Mouse (Mus musculus) midbrain, embryonic 10.5 days (tissue): ENCODE results near the gene Wipf3. TPM values are rescaled to one million over a fixed set of nuclear protein-coding genes. Genes with fewer than 3 reads are reported as not detected.
A peak's percentile ranks its signal among the peaks of the same experiment; 100 is the strongest.

Experiments used
- DNase-seq: peaks from one replicate; pipeline ENCODE4 v3.0.0-alpha.2; 2017; ENCODE audit warnings: low spot score
- H3K27ac ChIP-seq: fragments of 300-500 bp; sonication (generic); replicated peaks from 2 replicates; pipeline ENCODE4 v1.5.1; 2016; ENCODE audit warnings: mild to moderate bottlenecking
- H3K27me3 ChIP-seq: fragments of 300-500 bp; sonication (generic); 2 replicates; pipeline ENCODE4 v1.6.1; 2016; ENCODE audit warnings: low read depth, mild to moderate bottlenecking; ENCODE audit not compliant: poor library complexity, severe bottlenecking
- H3K36me3 ChIP-seq: fragments of 300-500 bp; sonication (generic); 2 replicates; pipeline ENCODE4 v1.6.1; 2016; ENCODE audit warnings: mild to moderate bottlenecking, moderate library complexity
- H3K4me1 ChIP-seq: fragments of 300-500 bp; sonication (generic); 2 replicates; pipeline ENCODE4 v1.6.1; 2016
- H3K4me3 ChIP-seq: fragments of 300-500 bp; sonication (generic); 2 replicates; pipeline ENCODE4 v1.5.1; 2016; ENCODE audit warnings: mild to moderate bottlenecking, moderate library complexity
- H3K9me3 ChIP-seq: fragments of 300-500 bp; sonication (generic); replicated peaks from 2 replicates; pipeline ENCODE4 v1.6.1; 2016; ENCODE audit warnings: mild to moderate bottlenecking
- WGBS: fragments of 180-500 bp; shearing (Covaris S2); methylation state at CpG from one replicate; pipeline ENCODE4 v1.1.7; 2016; 5-methylcytosine and 5-hydroxymethylcytosine counted together
- polyA plus RNA-seq: library from polyadenylated mRNA; unstranded; fragments of >200 nt; fragmentation: Nextera tagmentation; extraction: Ambion mirVana; gene quantifications from 2 replicates; pipeline ENCODE4 v1.2.1, GENCODE M21; 2016

The Wipf3 gene
- polyA plus RNA-seq = 0.30 and 0.50 TPM in 2 replicates

DNA sequence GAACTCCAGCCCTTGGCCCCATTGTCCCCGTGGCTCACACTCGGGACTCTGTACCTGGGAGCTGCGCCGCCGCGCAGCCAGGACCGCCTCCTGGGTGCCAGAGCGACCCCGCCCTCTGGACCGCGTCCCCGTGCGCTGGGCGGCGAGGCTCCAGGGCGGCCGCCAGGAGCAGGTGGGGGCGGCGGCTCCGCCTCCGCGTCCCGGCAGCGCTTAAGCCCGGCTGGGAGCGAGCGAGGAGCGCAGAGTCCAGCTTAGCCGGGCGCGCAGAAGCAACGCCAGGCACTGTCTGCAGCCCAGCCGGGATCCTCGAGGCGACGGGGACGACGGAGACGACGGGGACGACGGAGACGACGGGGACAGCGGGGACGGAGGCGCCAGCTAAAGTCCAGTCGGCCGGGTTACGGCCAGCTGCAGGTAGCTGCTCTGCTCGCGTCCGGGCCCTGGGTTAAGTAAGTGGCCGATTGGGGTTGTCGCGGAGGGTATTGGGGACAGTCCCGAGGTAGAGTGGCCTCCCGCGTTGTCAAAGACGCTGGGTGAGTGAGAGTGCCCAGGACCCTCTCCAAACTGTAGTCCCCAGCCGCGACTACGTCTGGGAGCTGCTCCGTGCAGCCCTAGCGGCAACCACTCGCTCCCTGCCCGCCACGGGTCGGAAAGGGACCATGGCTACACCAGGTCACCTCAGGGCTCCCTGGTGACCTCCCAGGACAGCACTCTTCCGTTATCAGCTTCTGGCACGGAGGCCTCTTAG, at the start of gene Wipf3:
TSS of gene Wipf3 (plus strand) at position 157 of the 748 bp plus-strand sequence.
- Histone ChIP-seq H3K4me1 (peaks cover 40% of the 10 kb centered on the region), H3K27ac (peak within 1 kb of the TSS; percentile 74), H3K27me3 (peaks cover 60% of the 10 kb centered on the region), H3K36me3 (no peaks in the 10 kb centered on the region), H3K4me3 (peak within 1 kb of the TSS; percentile 64), H3K9me3 (no peaks in the 10 kb centered on the region)
- peak; percentile 68 for DNase-seq
- WGBS = under 1% methylated on average over 71 of the region's 71 CpGs

DNA sequence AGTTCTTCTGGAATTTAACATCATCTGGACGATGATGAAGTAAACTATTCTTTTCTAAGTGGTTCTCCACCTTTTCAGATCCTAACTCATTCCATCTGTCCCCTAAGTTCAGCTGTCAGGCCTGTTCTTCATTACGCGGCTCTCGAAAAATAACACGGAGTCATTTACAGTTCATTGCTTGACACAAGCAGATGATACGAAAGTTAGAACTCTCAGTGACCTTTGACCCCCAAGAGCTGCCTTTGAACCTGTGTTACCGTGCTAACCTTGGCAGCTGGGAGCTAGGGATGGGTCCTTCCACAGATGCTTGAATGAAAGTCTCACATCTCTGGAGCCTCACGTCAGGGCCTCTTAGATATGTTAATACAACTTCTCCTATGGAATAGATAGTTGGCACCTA, 46.8 kb upstream of the Wipf3 start:
- 71% methylated on average over 8 of the region's 8 CpGs for WGBS
- Histone ChIP-seq H3K27me3 (0 out of 2 replicates have a peak, but pooled peaks cover 4% of the 10 kb centered on the region), H3K4me1 (peaks cover 3% of the 10 kb centered on the region; the same call in 1 of the 2 replicates), H3K27ac (no peak overlapping the region), H3K9me3 (no peaks in the 10 kb centered on the region), H3K36me3 (no peaks in the 10 kb centered on the region), H3K4me3 (no peak overlapping the region)
- peak; percentile 22 for DNase-seq

DNA sequence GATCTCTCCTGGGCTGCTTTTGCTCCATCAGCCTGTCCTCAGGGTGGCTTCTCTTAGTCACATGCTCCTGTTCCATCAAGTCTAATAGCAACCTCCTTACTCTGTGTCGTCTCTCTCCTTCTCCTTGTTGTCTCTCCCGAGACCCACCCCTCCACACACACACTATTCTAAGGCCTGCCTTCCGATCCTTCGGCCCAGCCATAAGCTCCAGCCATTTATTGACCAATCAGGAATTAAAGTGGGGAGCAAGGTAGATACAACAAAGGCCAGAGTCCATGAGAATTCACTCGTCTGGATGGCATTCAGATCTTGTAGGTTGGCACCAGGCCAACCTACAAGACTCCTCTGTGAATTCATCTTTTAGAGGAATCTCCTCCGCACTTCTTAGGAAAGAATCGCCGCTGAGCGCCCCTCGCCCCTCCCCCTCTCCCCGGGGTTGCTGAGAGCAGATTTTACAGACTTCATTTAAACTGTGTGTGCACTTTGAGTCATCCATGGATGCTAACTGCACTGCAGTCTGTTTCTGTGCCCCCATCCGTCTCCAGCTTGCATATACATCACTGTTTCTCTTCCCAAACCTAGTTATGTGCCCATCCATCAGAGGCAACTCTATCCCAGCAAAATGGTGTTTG, 45.4 kb upstream of the Wipf3 start:
- H3K27me3 ChIP-seq = 0 out of 2 replicates have a peak, but pooled peaks cover 4% of the 10 kb centered on the region
- H3K36me3 ChIP-seq = no peaks in the 10 kb centered on the region
- DNase-seq = no peak
- no peak overlapping the region for H3K4me3 ChIP-seq
- no peak overlapping the region for H3K27ac ChIP-seq
- WGBS = 75% methylated on average over 12 of the region's 12 CpGs
- H3K9me3 ChIP-seq = no peaks in the 10 kb centered on the region
- peaks cover 3% of the 10 kb centered on the region; the same call in 1 of the 2 replicates for H3K4me1 ChIP-seq

DNA sequence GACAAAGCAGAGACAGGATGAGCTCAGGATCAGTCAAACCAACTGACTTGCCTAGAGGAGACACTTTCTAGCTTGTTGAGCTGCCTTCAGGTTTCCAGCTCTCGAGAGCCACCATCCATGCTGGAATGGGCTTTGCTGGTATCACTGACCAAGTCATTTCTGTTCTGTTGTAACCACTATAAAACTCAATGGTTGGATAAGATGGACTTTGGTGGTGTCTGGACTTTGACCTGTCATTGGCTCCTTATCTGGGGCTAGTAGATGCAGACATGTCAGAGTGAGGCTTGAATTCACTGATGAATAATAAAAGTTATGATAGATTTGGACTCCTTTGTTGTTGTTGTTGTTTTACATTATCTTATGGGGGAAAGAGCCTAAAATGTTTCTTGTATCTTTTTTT, 44.6 kb upstream of the Wipf3 start:
- Histone ChIP-seq H3K4me3 (no peak overlapping the region), H3K27me3 (0 out of 2 replicates have a peak, but pooled peaks cover 4% of the 10 kb centered on the region), H3K36me3 (no peaks in the 10 kb centered on the region), H3K9me3 (no peaks in the 10 kb centered on the region), H3K27ac (no peak overlapping the region), H3K4me1 (peaks cover 3% of the 10 kb centered on the region; the same call in 1 of the 2 replicates)
- DNase-seq = no peak
- WGBS = 97% methylated on average over 1 of the region's 1 CpGs

DNA sequence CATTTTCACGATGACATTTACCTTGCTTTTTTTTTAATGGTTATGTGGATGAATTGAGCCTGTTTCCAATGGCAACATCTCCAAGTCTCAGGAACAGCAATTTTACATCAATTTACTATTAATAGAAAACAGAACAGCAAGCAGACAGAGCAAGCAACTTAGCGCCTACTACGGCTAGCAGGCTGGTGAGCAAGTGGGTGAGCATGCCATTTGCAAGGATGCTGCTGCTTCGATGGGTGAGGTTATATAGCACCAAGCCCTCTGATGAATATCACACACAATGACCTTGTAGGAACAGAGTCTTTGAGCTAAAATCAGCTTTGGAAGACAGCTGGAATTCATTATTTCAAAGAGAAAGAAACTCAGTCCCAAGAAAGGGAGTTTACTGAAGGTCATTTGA, 43.0 kb upstream of the Wipf3 start:
- DNase-seq = no peak
- H3K36me3 ChIP-seq = no peaks in the 10 kb centered on the region
- H3K27me3 ChIP-seq = 0 out of 2 replicates have a peak, but pooled peaks cover 4% of the 10 kb centered on the region
- WGBS = 97% methylated on average over 4 of the region's 4 CpGs
- no peak overlapping the region for H3K4me3 ChIP-seq
- peaks cover 3% of the 10 kb centered on the region; the same call in 1 of the 2 replicates for H3K4me1 ChIP-seq
- no peak overlapping the region for H3K27ac ChIP-seq
- no peaks in the 10 kb centered on the region for H3K9me3 ChIP-seq

DNA sequence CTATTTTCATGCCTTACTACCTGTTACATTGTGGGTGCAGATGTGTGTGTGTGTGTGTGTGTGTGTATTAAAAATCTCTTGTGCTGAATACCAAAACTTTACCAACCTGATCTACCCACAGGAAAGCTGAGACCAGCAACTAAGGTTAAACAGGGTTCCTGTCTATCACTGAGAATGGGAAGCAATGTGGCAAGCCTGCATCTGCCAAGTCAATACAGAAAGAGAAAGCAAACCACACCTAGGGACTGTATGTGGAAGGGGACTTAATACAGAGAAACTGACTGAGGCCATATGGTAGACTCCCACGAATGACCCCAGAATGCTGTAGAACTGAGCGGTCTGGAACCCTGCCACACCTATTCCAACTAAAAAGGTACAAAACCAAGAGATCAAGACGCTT, 42.4 kb upstream of the Wipf3 start:
- no peaks in the 10 kb centered on the region for H3K36me3 ChIP-seq
- H3K4me1 ChIP-seq = peaks cover 3% of the 10 kb centered on the region; the same call in 1 of the 2 replicates
- no peaks in the 10 kb centered on the region for H3K9me3 ChIP-seq
- no peak overlapping the region for H3K4me3 ChIP-seq
- DNase-seq = no peak
- no peak overlapping the region for H3K27ac ChIP-seq
- 0 out of 2 replicates have a peak, but pooled peaks cover 4% of the 10 kb centered on the region for H3K27me3 ChIP-seq
- WGBS = 87% methylated on average over 3 of the region's 3 CpGs

DNA sequence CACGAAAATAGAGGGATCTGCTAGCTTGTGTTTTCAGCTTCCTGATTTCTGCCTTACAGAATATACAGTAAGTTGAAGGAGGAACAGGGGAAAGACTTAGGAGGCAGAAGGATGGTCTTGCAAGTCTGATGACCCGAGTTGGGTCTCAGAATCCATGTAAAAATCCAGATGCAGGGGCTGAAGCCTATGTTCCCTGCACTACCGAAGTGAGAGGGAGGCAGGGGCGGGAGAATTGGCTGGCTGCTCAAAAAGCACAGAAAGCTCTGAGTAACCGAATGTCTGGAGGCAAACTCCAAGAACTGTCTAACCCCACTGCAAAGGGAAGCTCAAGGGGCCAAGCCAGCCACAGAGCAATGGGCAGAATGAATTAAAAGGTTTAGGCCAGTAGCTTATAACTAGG, 41.7 kb upstream of the Wipf3 start:
- Histone ChIP-seq H3K27ac (no peak overlapping the region), H3K9me3 (no peaks in the 10 kb centered on the region), H3K27me3 (0 out of 2 replicates have a peak, but pooled peaks cover 4% of the 10 kb centered on the region), H3K4me1 (peaks cover 3% of the 10 kb centered on the region; the same call in 1 of the 2 replicates), H3K36me3 (no peaks in the 10 kb centered on the region), H3K4me3 (no peak overlapping the region)
- WGBS = 78% methylated on average over 5 of the region's 5 CpGs
- DNase-seq = no peak

DNA sequence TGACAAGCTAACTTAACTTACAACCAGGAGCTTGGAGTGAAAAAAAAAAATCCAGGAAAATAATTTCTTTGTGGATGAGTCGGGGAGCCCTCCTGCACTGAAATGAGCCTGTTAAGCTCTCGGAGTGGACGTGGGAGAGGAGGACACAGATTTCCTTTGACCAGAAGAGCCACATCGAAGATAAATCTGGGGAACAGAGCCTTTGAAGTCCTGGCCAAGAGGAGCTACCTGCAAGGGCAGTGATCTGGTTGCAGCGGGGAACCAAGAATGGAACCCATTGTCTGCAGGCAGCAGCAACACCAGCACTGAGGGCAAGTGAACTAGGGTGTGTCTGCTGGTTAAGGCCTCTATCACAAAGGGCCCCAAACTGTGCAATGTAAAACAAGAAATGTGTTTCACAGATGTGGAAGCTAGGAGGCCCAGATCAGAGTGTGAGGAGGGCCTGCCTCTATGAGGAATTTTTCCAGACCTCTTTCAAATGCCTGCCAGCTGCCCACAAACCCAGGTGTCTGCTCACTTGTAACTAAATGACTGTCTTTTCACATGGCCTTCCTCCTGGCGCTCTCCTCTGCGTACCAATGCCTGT, 40.6 kb upstream of the Wipf3 start:
- Histone ChIP-seq H3K27me3 (0 out of 2 replicates have a peak, but pooled peaks cover 4% of the 10 kb centered on the region), H3K4me3 (no peak overlapping the region), H3K36me3 (no peaks in the 10 kb centered on the region), H3K9me3 (no peaks in the 10 kb centered on the region), H3K27ac (no peak overlapping the region), H3K4me1 (peaks cover 3% of the 10 kb centered on the region; the same call in 1 of the 2 replicates)
- WGBS = 86% methylated on average over 7 of the region's 7 CpGs
- no peak for DNase-seq

DNA sequence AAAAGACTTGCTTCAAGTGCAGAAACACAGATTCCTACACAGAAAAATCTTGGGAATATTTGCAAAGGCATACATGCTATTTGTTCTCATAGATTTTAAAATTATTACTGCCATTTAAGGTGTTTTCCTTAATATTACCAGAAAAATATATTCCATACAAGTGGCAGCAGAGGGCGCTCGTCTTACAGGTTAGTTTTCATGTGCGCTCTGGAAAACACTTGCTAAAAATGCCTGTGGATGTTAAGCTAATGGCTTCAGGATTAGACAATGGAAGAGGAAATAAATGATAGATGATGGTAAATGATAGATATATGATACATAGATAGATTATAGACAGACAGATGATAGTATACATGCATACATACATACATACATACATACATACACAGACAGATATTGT, 37.6 kb upstream of the Wipf3 start:
- no peak overlapping the region for H3K27ac ChIP-seq
- no peaks in the 10 kb centered on the region for H3K36me3 ChIP-seq
- no peaks in the 10 kb centered on the region for H3K9me3 ChIP-seq
- DNase-seq = peak; percentile 36
- H3K4me1 ChIP-seq = no peaks in the 10 kb centered on the region
- no peak overlapping the region for H3K4me3 ChIP-seq
- WGBS = 5% methylated on average over 3 of the region's 3 CpGs
- 0 out of 2 replicates have a peak, but pooled peaks cover 4% of the 10 kb centered on the region for H3K27me3 ChIP-seq

DNA sequence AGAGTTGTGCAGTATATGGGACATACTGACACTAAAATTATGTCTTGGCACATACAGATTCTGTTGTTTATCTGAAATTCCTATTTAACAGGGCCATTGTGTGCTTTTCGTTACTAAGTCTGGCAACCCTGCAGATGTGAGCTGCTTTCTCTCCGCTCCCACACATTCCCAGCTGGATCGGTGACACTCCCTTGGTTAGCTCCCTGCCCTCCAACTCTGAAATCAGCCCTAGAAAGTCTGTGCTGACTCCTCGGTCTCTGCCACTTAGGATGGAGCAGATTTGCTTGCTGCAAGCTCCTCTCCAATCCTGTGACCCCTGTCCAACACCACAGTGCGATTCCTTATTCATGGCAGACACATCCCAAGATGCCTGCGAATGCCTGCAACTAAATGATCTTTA, 35.5 kb upstream of the Wipf3 start:
- Histone ChIP-seq H3K4me1 (no peaks in the 10 kb centered on the region), H3K27ac (no peak overlapping the region), H3K4me3 (no peak overlapping the region), H3K9me3 (no peaks in the 10 kb centered on the region), H3K36me3 (no peaks in the 10 kb centered on the region), H3K27me3 (no peaks in the 10 kb centered on the region)
- WGBS = 83% methylated on average over 6 of the region's 6 CpGs
- DNase-seq = no peak

DNA sequence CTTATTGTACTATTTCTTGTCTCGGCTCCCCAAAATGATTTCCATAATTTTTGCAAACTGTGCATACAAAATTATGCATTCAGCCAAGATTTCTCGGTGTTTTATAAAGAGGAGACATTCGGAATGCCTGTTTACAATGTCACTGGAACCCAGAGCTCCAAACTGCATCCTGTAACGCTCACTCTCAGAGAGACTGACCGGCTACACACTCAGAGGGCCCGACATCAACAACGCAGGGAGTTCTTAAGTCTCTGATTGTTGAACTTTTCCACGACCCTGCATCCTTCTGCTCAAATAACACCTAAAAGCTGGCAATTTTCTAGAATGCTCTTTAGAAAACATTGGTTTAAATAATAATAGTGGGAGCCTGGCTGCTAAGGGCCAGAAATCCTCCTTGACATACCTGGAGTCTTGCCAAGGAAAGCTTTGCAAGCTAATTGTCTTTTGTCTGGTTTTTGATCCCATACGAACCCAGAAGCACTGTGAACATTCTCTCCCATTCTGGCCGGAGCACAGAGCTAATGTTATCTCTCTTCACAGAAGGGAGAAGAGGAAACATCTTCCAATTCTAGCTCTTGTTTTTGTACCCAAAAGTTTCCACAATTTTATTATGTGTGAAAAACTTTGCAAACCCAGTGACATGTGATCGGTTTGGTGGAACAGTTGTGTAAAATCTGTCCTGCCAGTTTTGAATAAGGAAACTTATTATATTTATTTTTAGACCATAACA, 30.0 kb upstream of the Wipf3 start:
- no peak for DNase-seq
- no peaks in the 10 kb centered on the region for H3K4me1 ChIP-seq
- H3K27me3 ChIP-seq = no peaks in the 10 kb centered on the region
- WGBS = 77% methylated on average over 11 of the region's 11 CpGs
- H3K36me3 ChIP-seq = no peaks in the 10 kb centered on the region
- no peak overlapping the region for H3K4me3 ChIP-seq
- no peak overlapping the region for H3K27ac ChIP-seq
- no peaks in the 10 kb centered on the region for H3K9me3 ChIP-seq

DNA sequence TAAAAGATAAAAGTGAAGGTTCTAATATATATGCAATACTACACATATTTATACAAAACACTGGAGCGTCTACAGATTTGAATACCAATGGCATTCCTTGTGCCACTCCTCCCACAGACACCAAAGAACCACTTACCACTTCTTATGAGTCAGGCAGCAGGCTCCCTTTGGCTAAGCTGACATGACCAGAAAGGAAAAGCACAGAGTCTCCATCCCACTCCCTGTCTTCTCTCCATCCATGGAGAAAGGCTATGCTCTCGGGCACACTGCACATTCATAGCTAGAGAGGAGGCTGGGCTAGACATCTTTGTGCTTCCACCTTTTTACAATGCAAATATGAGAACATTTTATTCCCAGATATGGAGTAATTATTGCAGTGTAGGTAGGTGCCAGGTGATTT, 27.9 kb upstream of the Wipf3 start:
- WGBS = 79% methylated on average over 2 of the region's 2 CpGs
- DNase-seq = no peak

More for the DNA sequence above, 27.9 kb upstream of the Wipf3 start:
- Histone ChIP-seq H3K27me3 (no peaks in the 10 kb centered on the region), H3K4me3 (no peak overlapping the region), H3K27ac (no peak overlapping the region), H3K4me1 (no peaks in the 10 kb centered on the region), H3K36me3 (no peaks in the 10 kb centered on the region), H3K9me3 (no peaks in the 10 kb centered on the region)
